Mouse (Mus musculus): Measurements from ENCODE around the gene Asna1. TPM values are rescaled to one million over a fixed set of nuclear protein-coding genes. Genes with fewer than 3 reads are reported as not detected.

Asna1 gene
- total RNA-seq, 2 experiments from 2014 or later, result 89.2 to 100 TPM

DNA sequence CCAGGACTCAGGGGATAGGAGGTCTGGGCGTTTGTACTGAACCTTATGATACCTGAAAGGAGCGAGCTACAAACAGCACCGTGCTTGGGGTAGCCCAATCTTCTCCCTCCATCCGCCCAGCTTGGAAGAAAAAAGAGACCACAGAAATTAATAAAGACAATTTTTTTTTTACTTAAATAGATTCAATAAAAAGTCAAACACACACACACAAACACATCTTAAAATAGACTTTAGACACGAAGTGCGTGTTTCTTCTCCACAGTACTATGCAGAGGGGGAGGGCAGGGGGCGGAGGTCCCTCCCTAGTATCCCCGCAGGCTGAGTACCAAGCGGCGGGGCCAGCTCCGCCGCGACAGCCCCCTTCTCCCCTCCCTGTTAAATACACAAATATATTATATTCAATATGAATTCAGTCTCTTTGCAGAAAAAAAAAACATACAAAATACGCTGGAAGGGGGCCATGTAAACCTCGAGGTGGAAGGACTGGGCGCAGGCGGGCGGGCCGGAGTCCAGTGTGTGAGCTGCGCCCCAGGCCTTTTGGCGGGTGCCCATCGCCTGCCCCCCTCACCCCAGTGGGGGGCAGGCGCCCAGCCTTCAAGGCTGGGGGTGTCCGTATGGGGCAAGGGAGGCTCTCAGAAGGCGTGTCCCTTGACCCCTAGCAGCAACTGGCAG is 48.2 kb downstream of the Asna1 start:
- DNase-seq (ENCODE audit: low spot score in 2 of 2), result no peak

GRCm38 (mm10) chr8:84976031-84976762 is 48.9 kb downstream of the Asna1 start:
- peak; percentile 96 to 99 for DNase-seq (ENCODE audit: low spot score in 2 of 2)

DNA sequence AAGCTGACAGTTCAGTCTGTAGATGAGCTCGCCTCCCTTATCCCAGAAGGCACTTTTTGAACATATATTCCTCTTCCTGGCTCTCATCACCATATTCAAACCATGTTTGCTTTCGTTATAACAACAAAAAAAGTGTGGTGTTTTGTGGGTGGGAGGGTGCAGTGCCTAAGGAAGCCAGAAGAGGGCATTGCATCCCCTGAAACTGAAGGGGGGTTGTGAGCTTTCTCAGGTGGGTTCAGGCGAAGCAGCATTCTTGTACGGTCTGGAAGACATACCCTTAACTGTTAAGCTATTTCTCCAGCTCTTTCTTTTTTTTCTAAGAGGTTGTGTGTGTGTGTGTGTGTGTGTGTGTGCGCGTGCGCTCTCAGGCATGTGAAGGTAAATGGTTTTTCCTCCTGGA is 49.6 kb downstream of the Asna1 start:
- DNase-seq (ENCODE audit: low spot score in 2 of 2), result peak in 1 of 2 experiments; percentile 72

GRCm38 (mm10) chr8:84974543-84975142 is 50.4 kb downstream of the Asna1 start:
- DNase-seq (ENCODE audit: low spot score in 2 of 2), result no peak

- peak; percentile 45 to 69 for DNase-seq (ENCODE audit: low spot score in 2 of 2)
Measured at GRCm38 (mm10) chr8:84973803-84974542, 51.1 kb downstream of the Asna1 start.

- DNase-seq (ENCODE audit: low spot score in 2 of 2), result no peak
Measured at GRCm38 (mm10) chr8:84973079-84973478, 52.0 kb downstream of the Asna1 start.

DNA sequence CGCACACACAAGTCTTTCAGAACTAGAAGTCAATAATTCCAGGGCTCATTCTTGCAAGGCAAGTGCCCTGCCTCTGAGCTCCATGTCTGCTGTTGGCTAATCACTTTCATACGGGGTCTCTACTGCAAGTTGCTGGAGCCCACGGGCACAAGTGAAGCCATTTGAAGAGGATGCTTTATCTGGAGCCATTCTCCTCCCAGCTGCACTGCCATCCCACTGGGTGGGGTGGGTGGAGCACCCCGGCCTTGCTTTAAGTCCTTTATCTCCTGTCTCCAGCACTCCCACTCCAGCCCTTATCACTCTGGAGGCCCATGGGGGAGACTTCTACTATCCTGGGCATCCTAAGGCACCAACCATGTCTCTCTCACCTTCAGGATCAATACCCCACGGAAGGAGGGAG is 54.2 kb downstream of the Asna1 start:
- DNase-seq (ENCODE audit: low spot score in 2 of 2), result no peak

DNA sequence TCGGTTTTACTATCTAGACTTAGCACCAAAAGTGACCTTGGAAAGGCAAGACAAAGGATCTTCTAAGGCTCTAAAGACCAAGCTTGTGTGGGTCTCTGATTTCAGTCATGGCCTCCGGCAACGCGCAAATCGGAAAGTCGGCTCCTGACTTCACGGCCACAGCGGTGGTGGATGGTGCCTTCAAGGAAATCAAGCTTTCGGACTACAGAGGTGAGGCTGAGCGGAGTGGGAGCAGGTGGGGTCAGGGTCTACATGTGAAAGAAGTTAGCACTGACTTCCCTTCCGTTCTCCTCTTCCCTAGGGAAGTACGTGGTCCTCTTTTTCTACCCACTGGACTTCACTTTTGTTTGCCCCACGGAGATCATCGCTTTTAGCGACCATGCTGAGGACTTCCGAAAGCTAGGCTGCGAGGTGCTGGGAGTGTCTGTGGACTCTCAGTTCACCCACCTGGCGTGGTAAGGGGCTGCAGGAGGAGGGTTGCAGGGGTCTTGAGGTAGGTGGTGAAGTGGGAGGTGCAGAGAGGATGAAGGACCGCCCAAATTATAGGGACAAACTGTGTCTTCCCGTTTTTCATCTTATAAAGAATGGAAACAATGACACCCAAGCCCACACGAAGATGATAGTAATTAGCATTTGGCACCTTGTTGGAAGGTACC is 54.8 kb downstream of the Asna1 start:
- no peak for DNase-seq (ENCODE audit: low spot score in 2 of 2)

DNA sequence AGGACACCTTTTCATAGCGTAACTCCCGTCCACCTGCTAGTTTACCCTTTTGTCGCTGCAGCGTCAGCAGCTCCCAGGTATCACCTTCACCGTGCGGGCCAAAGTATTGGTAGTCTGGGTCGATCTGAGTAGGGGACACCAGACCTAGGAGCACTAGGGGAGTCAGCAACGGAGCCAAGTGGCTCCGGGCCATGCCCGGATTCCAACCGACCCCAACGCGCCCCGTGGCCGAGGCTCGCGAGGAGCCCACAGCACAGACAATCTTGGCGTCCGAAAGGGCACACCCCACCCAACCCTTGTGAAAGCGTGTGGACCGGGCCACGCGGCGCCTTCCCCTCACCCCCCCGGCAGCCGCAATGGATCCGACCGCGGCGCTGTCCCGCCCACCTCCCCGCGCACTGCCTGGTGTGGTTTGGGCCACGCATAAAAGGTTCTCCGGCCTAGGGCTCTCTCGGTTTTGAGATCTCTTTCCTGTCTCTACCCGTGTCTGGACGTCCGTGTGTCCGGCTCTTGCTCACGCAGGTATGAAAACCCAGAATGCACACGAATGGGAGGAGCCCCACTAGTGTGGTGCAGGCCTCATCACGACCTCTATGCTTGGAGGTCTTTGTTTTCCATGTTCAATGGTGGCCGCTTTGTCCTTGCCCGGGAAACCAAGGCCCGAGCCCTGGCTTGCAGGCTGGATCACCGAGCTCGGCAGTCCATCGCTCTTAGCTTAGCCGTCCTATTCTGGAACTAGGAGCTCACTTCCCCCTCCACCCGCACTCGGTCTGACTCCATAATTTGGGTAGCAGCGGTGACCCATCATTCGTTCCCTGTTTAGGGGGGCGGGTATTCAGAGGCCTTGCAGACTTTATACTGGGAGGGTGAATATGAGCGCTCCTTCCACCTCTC is 55.6 kb downstream of the Asna1 start, which contains the start of the genes Gm49661, Prdx2 and Rnaseh2a:
Gm49661 (minus strand) TSS at position 193 of the 894 bp plus-strand sequence.
Prdx2 (plus strand) TSS at position 347 of the 894 bp plus-strand sequence.
Rnaseh2a (minus strand) TSS at position 527 of the 894 bp plus-strand sequence.
- DNase-seq (ENCODE audit: low spot score in 2 of 2), result peak; percentile 74

- DNase-seq (ENCODE audit: low spot score in 2 of 2), result peak in 1 of 2 experiments; percentile 5
Measured at GRCm38 (mm10) chr8:84968650-84969049, 56.4 kb downstream of the Asna1 start.

Small RNAs within 50 kb of the gene (microRNA-seq; reads per million reads assigned to microRNA genes)
- gene Mir7070 (ENCODE audit: borderline number of aligned reads in 2 of 2), result 0 reads per million in 2 experiments

Other genes with a start within 250 kb of the Asna1 start
- gene Nfix, start 224.9 kb downstream of the Asna1 start, total RNA-seq (2021), result 100 to 1,000 TPM in 1 of 2 experiments, 10 to 100 TPM in 1; 92.2 to 127 TPM
- gene Dand5, start 202.5 kb downstream of the Asna1 start, total RNA-seq (2021), result 10 to 100 TPM; 10.6 to 10.8 TPM
- gene Gadd45gip1, start 193.8 kb downstream of the Asna1 start, total RNA-seq (2021), result 10 to 100 TPM; 62.0 to 71.1 TPM
- gene Rad23a, start 184.6 kb downstream of the Asna1 start, total RNA-seq (2021), result 100 to 1,000 TPM; 109 to 113 TPM
- 100 to 1,000 TPM; 606 to 686 TPM for gene Calr, start 178.3 kb downstream of the Asna1 start, total RNA-seq (2021)
- gene Farsa, start 168.3 kb downstream of the Asna1 start, total RNA-seq (2021), result 10 to 100 TPM; 58.8 to 69.6 TPM
- 1 to 10 TPM; 6.9 to 9.4 TPM for gene Syce2, start 153.2 kb downstream of the Asna1 start, total RNA-seq (2021)
- 10 to 100 TPM; 52.4 to 56.5 TPM for gene Gcdh, start 131.4 kb downstream of the Asna1 start, total RNA-seq (2021)
- not detected for gene Klf1, start 123.4 kb downstream of the Asna1 start, total RNA-seq (2021)
- 10 to 100 TPM; 11.2 to 12.5 TPM for gene Dnase2a, start 116.7 kb downstream of the Asna1 start, total RNA-seq (2021)
- gene Mast1, start 87.9 kb downstream of the Asna1 start, total RNA-seq (2021), result 1 to 10 TPM; 2.1 to 3.1 TPM
- under 1 TPM in 1 of 2 experiments, not detected in 1; 0.16 TPM for gene Rtbdn, start 78.3 kb downstream of the Asna1 start, total RNA-seq (2021)
- 1 to 10 TPM; 1.9 TPM for gene Gm49661, start 55.8 kb downstream of the Asna1 start, total RNA-seq (2021)
- gene Prdx2, start 55.7 kb downstream of the Asna1 start, total RNA-seq (2021), result 100 to 1,000 TPM; 740 to 761 TPM
- gene Rnaseh2a, start 55.5 kb downstream of the Asna1 start, total RNA-seq (2021), result 100 to 1,000 TPM in 1 of 2 experiments, 10 to 100 TPM in 1; 80.9 to 131 TPM
- gene Junb, start 46.6 kb downstream of the Asna1 start, total RNA-seq (2021), result 10 to 100 TPM; 27.1 to 28.5 TPM
- 1 to 10 TPM; 6.3 to 7.2 TPM for gene Hook2, start 34.7 kb downstream of the Asna1 start, total RNA-seq (2021)
- gene Best2, start 10.8 kb downstream of the Asna1 start, total RNA-seq (2021), result not detected
- gene Trir, start 1.5 kb upstream of the Asna1 start, total RNA-seq (2021), result 100 to 1,000 TPM; 162 to 192 TPM
- 10 to 100 TPM; 67.8 to 80.4 TPM for gene Tnpo2, start 11.6 kb upstream of the Asna1 start, total RNA-seq (2021)
- gene Fbxw9, start 34.8 kb upstream of the Asna1 start, total RNA-seq (2021), result 10 to 100 TPM; 11.1 to 18.1 TPM
- gene Gm5741, start 42.7 kb upstream of the Asna1 start, total RNA-seq (2021), result not detected
- gene Dhps, start 46.5 kb upstream of the Asna1 start, total RNA-seq (2021), result 10 to 100 TPM; 25.5 to 26.4 TPM
- 10 to 100 TPM; 72.6 to 87.7 TPM for gene Wdr83os, start 55.5 kb upstream of the Asna1 start, total RNA-seq (2021)
- gene Wdr83, start 56.0 kb upstream of the Asna1 start, total RNA-seq (2021), result 10 to 100 TPM; 21.1 to 23.1 TPM
- gene Man2b1, start 58.0 kb upstream of the Asna1 start, total RNA-seq (2021), result 10 to 100 TPM; 43.2 to 51.8 TPM
- 1 to 10 TPM; 2.2 TPM for gene Zfp791, start 97.8 kb upstream of the Asna1 start, total RNA-seq (2021)
- gene Cks1brt, start 126.6 kb upstream of the Asna1 start, total RNA-seq (2021), result not detected
- gene Olfr371, start 200.7 kb upstream of the Asna1 start, total RNA-seq (2021), result not detected

Measured in adrenal gland, adult 18-20 months (tissue).